In the genomic region with DNA sequence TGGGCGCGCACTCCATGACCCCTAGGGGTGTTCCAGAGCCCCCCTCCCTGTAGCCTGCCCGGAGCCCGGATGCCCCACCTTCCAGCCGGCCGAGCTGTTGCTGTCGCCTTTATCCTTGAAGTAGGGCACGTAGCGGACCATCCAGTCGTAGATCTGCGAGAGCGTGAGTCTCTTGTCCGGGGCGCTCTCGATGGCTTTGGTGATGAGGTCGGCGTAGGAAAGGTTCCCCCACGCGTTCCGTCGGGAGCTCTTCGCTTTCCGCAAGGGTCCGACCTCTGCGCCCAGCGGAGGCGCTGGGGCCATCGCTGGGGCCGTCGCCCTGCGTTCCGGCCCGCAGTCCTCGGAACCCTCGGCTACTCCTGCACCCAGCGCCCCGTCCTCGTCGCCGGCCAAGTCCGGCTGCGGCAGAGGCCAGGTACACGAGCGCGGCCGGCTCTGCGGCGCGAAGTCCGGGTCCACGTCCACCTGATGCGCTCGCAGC, we compare ENCODE assay signal across 8 mouse cellular contexts. TPM values are rescaled to one million over a fixed set of nuclear protein-coding genes. Genes with fewer than 3 reads are reported as not detected.
DNase-seq lines count a peak whose midpoint lies in the region; ATAC-seq and TF ChIP-seq lines count a peak whose summit lies in the region.

No protein-coding gene starts in this region.

- no peak for DNase-seq in liver, adult 2 months (ENCODE audit: extremely low read depth, low read depth, low spot score)
- no peak for DNase-seq in liver
- peak; percentile 57 for DNase-seq in brain, embryonic 14.5 days (ENCODE audit: low read depth)
- DNase-seq in hindbrain, embryonic 10.5 days (ENCODE audit: low spot score), result peak; percentile 57
- no peak for DNase-seq in liver, embryonic 14.5 days (ENCODE audit: low read depth in 3 of 3, low spot score in 3 of 3)
- no peak for DNase-seq in right cerebral cortex, adult 18-20 months
- DNase-seq in cerebellum, adult 8-10 months, result no peak

- H3K4me1 ChIP-seq in liver, adult 2 months (ENCODE audit: control insufficient read depth, insufficient read depth, low read length), result no peaks in the 10 kb centered on the region
- H3K4me1 ChIP-seq in hindbrain, embryonic 10.5 days (replicated peaks), result peaks cover 62% of the 10 kb centered on the region
- H3K4me1 ChIP-seq in liver, embryonic 14.5 days (replicated peaks; ENCODE audit: control insufficient read depth in 2 of 2, insufficient read depth in 2 of 2, low read length in 1 of 2), result peaks cover 0 to 4% of the 10 kb centered on the region in 2 experiments; a peak in 2 of 4 replicates
- H3K4me1 ChIP-seq in small intestine, adult 2 months (ENCODE audit: control insufficient read depth, insufficient read depth, insufficient read length, low read length), result peaks cover 23% of the 10 kb centered on the region

- TF ChIP-seq CTCF in liver, adult 2 months (IDR thresholded peaks at IDR 0.05; ENCODE audit: low read depth, low read length), result no peak
- TF ChIP-seq CTCF in brain, embryonic 14.5 days (IDR thresholded peaks at IDR 0.05; ENCODE audit: borderline replicate concordance, extremely low read depth, insufficient read depth, insufficient read length), result no peak
- no peak for TF ChIP-seq CTCF in liver, embryonic 14.5 days (IDR thresholded peaks at IDR 0.05; ENCODE audit: low read depth)
- no peak for TF ChIP-seq CTCF in small intestine, adult 2 months (IDR thresholded peaks at IDR 0.05; ENCODE audit: extremely low read depth, insufficient read length, insufficient replicate concordance, low read depth, low read length)

- no peak overlapping the region for H3K27ac ChIP-seq in liver, adult 2 months (replicated peaks; ENCODE audit: insufficient read depth, low read depth, low read length)
- H3K27ac ChIP-seq in hindbrain, embryonic 10.5 days, result peak overlapping the region; percentile 86
- no peak overlapping the region for H3K27ac ChIP-seq in liver, embryonic 14.5 days
- no peak overlapping the region for H3K27ac ChIP-seq in small intestine, adult 2 months (ENCODE audit: insufficient read depth, low read depth, low read length)

- H3K4me3 ChIP-seq in liver, adult 2 months (ENCODE audit: insufficient read depth, low read depth, low read length), result peak overlapping the region; percentile 20; the same call in 1 of the 2 replicates
- peak overlapping the region; percentile 76 for H3K4me3 ChIP-seq in hindbrain, embryonic 10.5 days
- peak overlapping the region; percentile 36 to 52; a peak in 2 of 4 replicates for H3K4me3 ChIP-seq in liver, embryonic 14.5 days (ENCODE audit: insufficient read depth in 1 of 2, low read depth in 2 of 2, low read length in 2 of 2)
- peak overlapping the region; percentile 65 for H3K4me3 ChIP-seq in small intestine, adult 2 months (ENCODE audit: low read depth, low read length)

- peak overlapping the region; percentile 64 for H3K4me2 ChIP-seq in liver, embryonic 14.5 days (ENCODE audit: low read depth)

- no peaks in the 10 kb centered on the region for H3K9me3 ChIP-seq in hindbrain, embryonic 10.5 days
- H3K9me3 ChIP-seq in liver, embryonic 14.5 days (ENCODE audit: control insufficient read depth, low read length), result no peaks in the 10 kb centered on the region

- TF ChIP-seq EP300 in liver, embryonic 14.5 days (IDR thresholded peaks at IDR 0.05; ENCODE audit: low read depth), result no peak

- peaks cover 4% of the 10 kb centered on the region; the same call in 1 of the 2 replicates for H3K27me3 ChIP-seq in liver, adult 2 months (ENCODE audit: control insufficient read depth, insufficient read depth, low read length)
- H3K27me3 ChIP-seq in hindbrain, embryonic 10.5 days (ENCODE audit: insufficient read depth, poor library complexity, severe bottlenecking), result peaks cover 91% of the 10 kb centered on the region
- H3K27me3 ChIP-seq in liver, embryonic 14.5 days (ENCODE audit: control insufficient read depth, insufficient read depth, low read length), result peaks cover 62% of the 10 kb centered on the region
- H3K27me3 ChIP-seq in small intestine, adult 2 months (ENCODE audit: control insufficient read depth, insufficient read depth, low read length), result peaks cover 17% of the 10 kb centered on the region

- no peak for ATAC-seq in liver, embryonic 14.5 days (ENCODE audit: insufficient read depth)

- WGBS in liver, adult 2 months, result 2% methylated on average over 53 of the region's 53 CpGs
- under 1% methylated on average over 53 of the region's 53 CpGs for WGBS in hindbrain, embryonic 10.5 days
- under 1% methylated on average over 53 of the region's 53 CpGs for WGBS in liver, embryonic 14.5 days (ENCODE audit: insufficient replicate concordance)
- 1% methylated on average over 53 of the region's 53 CpGs for WGBS in small intestine, adult 2 months

- peak overlapping the region; percentile 59; the same call in 1 of the 2 replicates for H3K9ac ChIP-seq in liver, adult 2 months (ENCODE audit: low read depth, low read length)
- no peak overlapping the region for H3K9ac ChIP-seq in liver, embryonic 14.5 days (replicated peaks)

- H3K36me3 ChIP-seq in liver, adult 2 months (ENCODE audit: control insufficient read depth, insufficient read depth, low read length), result no peaks in the 10 kb centered on the region
- no peaks in the 10 kb centered on the region for H3K36me3 ChIP-seq in hindbrain, embryonic 10.5 days
- no peaks in the 10 kb centered on the region for H3K36me3 ChIP-seq in liver, embryonic 14.5 days (replicated peaks; ENCODE audit: control insufficient read depth, insufficient read depth, low read depth)
- H3K36me3 ChIP-seq in small intestine, adult 2 months (ENCODE audit: control insufficient read depth, insufficient read depth, low read length), result no peaks in the 10 kb centered on the region

- no peak for TF ChIP-seq POLR2A in liver, adult 2 months (IDR thresholded peaks at IDR 0.05; ENCODE audit: extremely low read depth, insufficient read depth, low read length)
- TF ChIP-seq POLR2A in brain, embryonic 14.5 days (IDR thresholded peaks at IDR 0.05; ENCODE audit: borderline replicate concordance, extremely low read depth, insufficient read depth, insufficient read length, poor library complexity, severe bottlenecking), result no peak
- TF ChIP-seq POLR2A in small intestine, adult 2 months (IDR thresholded peaks at IDR 0.05; ENCODE audit: low read depth, low read length), result no peak

- no peaks in the 10 kb centered on the region for H3K79me2 ChIP-seq in liver, adult 2 months (ENCODE audit: control insufficient read depth, insufficient read depth, low read length)

RNA-seq across cellular contexts. Expression of gene Foxo6, which starts 0.3 kb away (rescaled TPM):
- total RNA-seq in liver, adult 2 months (2014; rRNA removed), result 0.07 TPM in 1 of 2 replicates, not detected in the other
- polyA plus RNA-seq in liver, adult 2 months (2012; rRNA removed), result 0.02 and 0.07 TPM in 2 replicates
- polyA plus RNA-seq in brain, embryonic 14.5 days (2012; rRNA removed), result 22.7 and 35.4 TPM in 2 replicates
- polyA plus RNA-seq in hindbrain, embryonic 10.5 days (2016; fragmentation: Nextera tagmentation; extraction: Ambion mirVana), result 0.20 and 0.25 TPM in 2 replicates
- polyA plus RNA-seq in liver, embryonic 14.5 days (2012; rRNA removed), result 0.06 TPM in 2 replicates
- not detected in 2 replicates for polyA plus RNA-seq in liver, embryonic 14.5 days (2014; fragmentation: Nextera tagmentation; extraction: Ambion mirVana)
- 7.2 and 38.9 TPM in 2 replicates for polyA plus RNA-seq in small intestine, adult 2 months (2012; rRNA removed)

Comparison
In these comparisons a context has a peak if more than half of its experiments do, and no peak if none do; other contexts are left out.
1. DNase-seq: peak in brain, embryonic 14.5 days (single experiment) and hindbrain, embryonic 10.5 days (single experiment); none in liver, adult 2 months (single experiment), liver (single experiment), liver, embryonic 14.5 days (0 of 3), right cerebral cortex, adult 18-20 months (single experiment) and cerebellum, adult 8-10 months (single experiment).
2. H3K4me3 ChIP-seq: peak in every context shown above with its lines; median percentile 76 in hindbrain, embryonic 10.5 days; 65 in small intestine, adult 2 months; 44 in liver, embryonic 14.5 days; 20 in liver, adult 2 months.